Mouse (Mus musculus) hindbrain, embryonic 14.5 days (tissue): ENCODE measurements around the gene Mrpl21. TPM values are rescaled to one million over a fixed set of nuclear protein-coding genes. Genes with fewer than 3 reads are reported as not detected.

ENCODE experiments used
- ATAC-seq: fragments of 200-750 bp; cut with Nextera tagmentation; 2 replicates; pipeline ENCODE4 v1.8.0; 2017; ENCODE audit warnings: moderate number of reproducible peaks, mild to moderate bottlenecking, moderate TSS enrichment, moderate library complexity; ENCODE audit not compliant: low FRiP score
- DNase-seq: peaks from one replicate; pipeline ENCODE4 v3.0.0-alpha.2; 2015; ENCODE audit warnings: low spot score
- H3K27ac ChIP-seq: fragments of 300-500 bp; sonication (generic); 2 replicates; pipeline ENCODE4 v1.5.1; 2014; ENCODE audit warnings: mild to moderate bottlenecking, moderate library complexity
- H3K27me3 ChIP-seq: fragments of 300-500 bp; sonication (generic); 2 replicates; pipeline ENCODE4 v1.6.1; 2014; ENCODE audit warnings: mild to moderate bottlenecking, low read length, mixed read lengths; ENCODE audit not compliant: control insufficient read depth, insufficient read depth
- H3K36me3 ChIP-seq: fragments of 300-500 bp; sonication (generic); replicated peaks from 2 replicates; pipeline ENCODE4 v1.6.1; 2014; ENCODE audit not compliant: control insufficient read depth, insufficient read depth
- H3K4me1 ChIP-seq: fragments of 300-500 bp; sonication (generic); replicated peaks from 2 replicates; pipeline ENCODE4 v1.6.1; 2014; ENCODE audit warnings: antibody characterized with exemption, low read length, mixed read lengths; ENCODE audit not compliant: control insufficient read depth, insufficient read depth
- H3K4me2 ChIP-seq: fragments of 300-500 bp; sonication (generic); replicated peaks from 2 replicates; pipeline ENCODE4 v1.6.1; 2014; ENCODE audit warnings: mild to moderate bottlenecking, moderate library complexity
- H3K4me3 ChIP-seq: fragments of 300-500 bp; sonication (generic); replicated peaks from 2 replicates; pipeline ENCODE4 v1.5.1; 2014; ENCODE audit warnings: mild to moderate bottlenecking, low read length
- H3K9ac ChIP-seq: fragments of 300-500 bp; sonication (generic); 2 replicates; pipeline ENCODE4 v1.6.1; 2014
- H3K9me3 ChIP-seq: fragments of 300-500 bp; sonication (generic); 2 replicates; pipeline ENCODE4 v1.6.1; 2016; ENCODE audit warnings: low read length; ENCODE audit not compliant: control insufficient read depth
- WGBS: fragments of 180-500 bp; shearing (Covaris S2); extraction: QIAGEN DNeasy Blood & Tissue Kit; methylation state at CpG from one replicate; pipeline ENCODE4 v1.1.7; 2014; 5-methylcytosine and 5-hydroxymethylcytosine counted together
- polyA plus RNA-seq: library from polyadenylated mRNA; unstranded; fragments of >200 nt; fragmentation: Nextera tagmentation; extraction: Ambion mirVana; gene quantifications from 2 replicates; pipeline ENCODE4 v1.2.1, GENCODE M21; 2014

The Mrpl21 gene
- polyA plus RNA-seq: 92.4 and 111 TPM in 2 replicates

DNA sequence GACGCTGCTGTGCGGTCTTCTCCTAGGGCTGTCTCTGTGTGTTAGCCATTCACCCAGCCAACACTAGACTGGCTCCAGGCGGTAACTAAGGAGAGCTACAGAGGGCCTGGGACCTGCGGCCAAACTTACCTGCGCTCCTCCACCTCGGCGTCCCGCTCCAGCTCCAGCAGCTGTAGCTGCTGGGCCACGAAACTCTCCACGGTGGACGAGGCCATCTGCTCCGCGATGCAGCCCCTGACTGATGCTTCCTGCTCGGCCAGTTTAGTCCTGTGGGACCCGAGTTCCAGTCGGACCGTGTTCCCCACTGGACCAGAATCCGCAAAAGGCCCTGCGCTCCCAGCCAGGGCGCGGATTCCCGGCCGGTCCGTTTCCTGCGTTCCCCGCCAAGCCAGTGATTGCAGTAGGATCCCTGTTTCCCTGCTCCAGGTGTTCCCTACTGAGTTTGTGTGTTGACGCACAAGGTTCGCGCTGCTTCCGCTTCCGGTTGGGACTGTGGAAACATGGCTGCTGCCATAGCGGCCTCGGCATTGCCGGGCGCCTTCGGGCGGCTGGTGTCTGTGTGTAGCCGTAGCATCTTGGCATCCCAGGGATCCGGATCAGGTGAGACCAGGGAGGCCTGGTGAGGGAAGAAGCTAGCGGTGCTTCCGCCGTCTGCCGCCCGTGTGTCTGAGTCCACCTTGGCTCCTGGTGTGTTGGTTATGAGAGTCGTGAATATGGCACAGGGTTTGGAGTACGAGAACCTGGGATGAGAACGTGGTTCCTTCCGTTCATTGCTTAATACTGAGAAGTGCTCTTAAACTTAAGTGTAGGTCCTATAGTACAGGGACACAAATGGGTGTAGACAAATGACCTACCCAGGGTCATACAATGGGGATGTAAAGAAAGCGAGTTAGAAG is at the start of gene Mrpl21, which contains the start of gene Ighmbp2:
TSS of gene Mrpl21 (plus strand) at position 330 of the 896 bp plus-strand sequence.
TSS of gene Ighmbp2 (minus strand) at position 446 of the 896 bp plus-strand sequence.
- WGBS: under 1% methylated on average over 49 of the region's 49 CpGs
- Histone ChIP-seq H3K36me3 (peaks cover 56% of the 10 kb centered on the region), H3K4me1 (peaks cover 16% of the 10 kb centered on the region), H3K9me3 (no peaks in the 10 kb centered on the region), H3K27ac (peak within 1 kb of the TSS; percentile 62), H3K27me3 (no peaks in the 10 kb centered on the region), H3K9ac (peak within 1 kb of the TSS; percentile 73), H3K4me2 (peak within 1 kb of the TSS; percentile 80), H3K4me3 (peak within 1 kb of the TSS; percentile 77)
- peak; percentile 91 for DNase-seq
- ATAC-seq: peak; percentile 93

DNA sequence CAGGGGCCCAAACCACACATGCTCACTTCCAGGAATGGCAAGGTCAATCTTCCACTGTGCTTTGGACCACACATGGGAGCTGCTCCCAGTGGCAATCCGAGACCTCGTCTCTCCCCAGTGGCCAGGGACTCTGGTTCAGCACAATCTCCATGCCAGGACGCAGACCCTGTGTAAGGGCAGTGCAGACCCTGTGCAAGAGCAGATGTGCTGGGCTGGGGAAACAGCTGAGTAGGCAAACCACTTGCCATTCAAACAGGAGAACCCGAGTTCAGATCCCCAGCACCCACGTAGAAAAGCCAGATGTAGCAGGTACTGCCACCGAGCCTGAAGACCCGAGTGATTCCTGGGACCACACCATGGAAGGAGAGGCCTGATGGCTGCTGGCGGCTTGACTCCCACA is 22.7 kb upstream of the Mrpl21 start:
- ATAC-seq: no peak
- peaks cover 54% of the 10 kb centered on the region for H3K36me3 ChIP-seq
- H3K4me1 ChIP-seq: no peaks in the 10 kb centered on the region
- H3K9me3 ChIP-seq: no peaks in the 10 kb centered on the region
- H3K4me2 ChIP-seq: no peak overlapping the region
- no peak overlapping the region for H3K27ac ChIP-seq
- no peak overlapping the region for H3K9ac ChIP-seq
- WGBS: 93% methylated on average over 8 of the region's 8 CpGs
- H3K27me3 ChIP-seq: no peaks in the 10 kb centered on the region
- DNase-seq: no peak
- no peak overlapping the region for H3K4me3 ChIP-seq

DNA sequence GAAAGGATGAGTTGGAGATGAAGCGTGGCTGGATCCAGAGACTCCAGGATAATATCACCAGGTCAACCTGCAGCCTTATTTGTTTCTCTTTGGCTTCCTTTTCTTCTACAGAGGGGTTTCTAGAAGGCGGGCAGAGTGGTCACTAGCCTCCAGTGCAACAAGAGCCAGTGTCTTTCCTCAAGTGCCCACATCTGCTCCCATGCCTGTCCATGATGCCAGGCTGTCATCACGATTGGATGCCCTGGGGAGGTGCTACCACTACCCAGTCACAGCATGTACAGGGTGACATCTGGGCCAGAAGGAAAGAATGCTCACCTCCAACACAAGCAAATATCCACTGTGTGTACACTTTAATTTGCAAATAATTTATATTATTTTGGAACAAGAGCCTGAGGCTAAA is 22.1 kb upstream of the Mrpl21 start:
- H3K4me1 ChIP-seq: no peaks in the 10 kb centered on the region
- H3K27me3 ChIP-seq: no peaks in the 10 kb centered on the region
- no peak overlapping the region for H3K4me2 ChIP-seq
- ATAC-seq (no peak), DNase-seq (no peak)
- H3K9me3 ChIP-seq: no peaks in the 10 kb centered on the region
- no peak overlapping the region for H3K27ac ChIP-seq
- no peak overlapping the region for H3K9ac ChIP-seq
- H3K4me3 ChIP-seq: no peak overlapping the region
- WGBS: 92% methylated on average over 3 of the region's 3 CpGs
- H3K36me3 ChIP-seq: peaks cover 60% of the 10 kb centered on the region

DNA sequence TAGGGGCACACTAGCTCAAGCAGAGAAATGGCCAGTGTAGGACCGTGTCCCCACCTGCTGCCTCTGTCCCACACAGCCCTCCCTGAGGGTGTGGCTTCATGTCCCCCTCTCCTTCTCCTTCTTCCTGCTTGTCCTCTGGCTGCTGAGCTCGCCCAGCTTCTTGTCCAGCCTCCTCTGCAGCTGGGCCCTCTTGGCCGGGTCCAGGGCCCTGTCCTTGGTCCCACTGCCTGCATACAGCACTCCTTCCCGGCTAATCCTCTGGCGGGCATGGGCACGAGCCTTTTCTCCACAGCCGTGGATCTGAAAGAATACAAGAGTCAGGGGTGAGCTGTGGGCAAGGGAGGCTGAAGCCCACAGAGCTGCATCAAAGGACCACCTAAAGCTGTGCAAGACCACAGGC is 21.4 kb upstream of the Mrpl21 start:
- Histone ChIP-seq H3K4me2 (no peak overlapping the region), H3K27ac (no peak overlapping the region), H3K4me3 (no peak overlapping the region), H3K9me3 (no peaks in the 10 kb centered on the region), H3K4me1 (no peaks in the 10 kb centered on the region), H3K9ac (no peak overlapping the region), H3K36me3 (peaks cover 67% of the 10 kb centered on the region), H3K27me3 (no peaks in the 10 kb centered on the region)
- 95% methylated on average over 7 of the region's 7 CpGs for WGBS
- DNase-seq (no peak), ATAC-seq (no peak)

DNA sequence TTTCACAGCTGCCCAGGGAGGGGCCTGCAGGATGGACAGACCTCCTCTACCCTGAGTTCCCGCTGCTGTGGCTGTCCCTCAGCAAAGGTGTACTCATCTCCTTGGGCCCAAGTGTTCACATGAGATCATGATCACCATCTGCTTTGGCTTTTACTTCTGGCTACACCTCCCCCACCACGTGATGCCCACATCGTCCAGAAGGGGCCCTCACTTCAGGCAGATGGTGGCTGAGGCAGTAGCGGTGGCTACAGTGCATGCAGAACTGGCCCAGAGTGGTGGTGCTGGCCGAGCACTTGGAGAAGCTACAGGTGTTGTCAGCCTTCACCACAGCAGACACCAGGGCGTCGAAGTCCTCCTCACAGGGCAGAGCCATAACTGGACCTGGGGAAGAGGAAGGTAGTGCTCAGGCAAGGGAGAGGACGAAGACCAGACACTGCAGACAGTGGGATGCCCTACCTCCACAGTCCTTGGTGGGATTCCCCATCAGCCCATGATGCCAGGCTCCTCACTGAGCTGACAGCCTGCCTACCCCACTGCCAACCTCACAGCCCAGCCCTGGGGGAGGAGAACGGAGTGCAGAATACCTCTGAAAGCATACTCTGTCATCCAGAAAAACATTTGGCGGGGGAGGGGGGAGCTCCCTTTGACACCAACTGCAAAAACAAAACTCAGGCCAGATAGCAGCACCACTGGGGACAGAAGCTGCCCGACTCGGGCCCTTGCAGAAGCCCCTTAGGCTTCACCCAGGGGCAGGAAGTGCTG is 20.8 kb upstream of the Mrpl21 start:
- Histone ChIP-seq H3K9me3 (no peaks in the 10 kb centered on the region), H3K9ac (no peak overlapping the region), H3K27ac (no peak overlapping the region), H3K4me1 (no peaks in the 10 kb centered on the region), H3K4me2 (no peak overlapping the region), H3K36me3 (peaks cover 74% of the 10 kb centered on the region), H3K4me3 (no peak overlapping the region), H3K27me3 (no peaks in the 10 kb centered on the region)
- ATAC-seq (no peak), DNase-seq (no peak)
- WGBS: 84% methylated on average over 12 of the region's 12 CpGs

DNA sequence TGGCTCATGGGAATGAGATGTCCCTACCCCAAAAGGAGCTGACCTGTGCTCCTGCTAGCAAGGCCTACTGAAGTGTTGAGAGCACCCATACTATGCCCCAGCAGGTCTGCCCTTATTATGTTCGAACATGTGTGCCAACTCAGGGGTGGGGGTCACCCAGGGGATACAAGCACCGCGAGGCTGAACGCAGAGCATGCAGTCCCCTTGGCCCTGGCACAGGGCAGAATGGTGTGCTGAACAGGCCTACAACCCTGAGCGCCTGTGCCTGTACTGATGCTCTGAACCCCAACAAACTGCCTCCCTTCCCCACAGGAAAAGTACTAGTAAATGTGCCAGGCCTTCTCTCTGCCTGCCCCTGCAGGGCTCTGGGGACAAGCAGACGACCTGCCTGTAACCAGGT is 18.4 kb upstream of the Mrpl21 start:
- DNase-seq (no peak), ATAC-seq (no peak)
- Histone ChIP-seq H3K27ac (no peak overlapping the region), H3K9me3 (no peaks in the 10 kb centered on the region), H3K36me3 (peaks cover 98% of the 10 kb centered on the region), H3K4me1 (no peaks in the 10 kb centered on the region), H3K27me3 (no peaks in the 10 kb centered on the region), H3K4me3 (no peak overlapping the region), H3K4me2 (no peak overlapping the region), H3K9ac (no peak overlapping the region)
- 95% methylated on average over 6 of the region's 6 CpGs for WGBS

DNA sequence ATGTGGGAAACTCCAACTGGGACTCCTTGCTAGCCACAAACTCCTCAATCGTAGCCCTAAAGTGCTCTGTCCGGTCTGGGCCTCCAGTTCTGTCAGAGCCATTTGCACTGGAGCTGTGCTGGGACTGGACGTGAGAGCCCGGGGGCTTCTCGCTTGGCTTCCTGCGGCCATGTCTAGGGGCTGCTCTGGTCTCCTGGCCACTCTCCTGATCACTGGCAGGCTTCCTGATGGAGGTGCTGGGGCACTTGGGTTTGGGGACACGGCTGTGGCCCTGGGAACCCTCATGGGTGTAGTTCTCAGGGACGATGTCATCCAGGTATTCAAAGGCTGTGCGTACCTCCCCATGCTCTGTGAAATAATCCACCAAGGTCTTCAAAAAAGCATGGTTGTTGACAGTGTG is 17.5 kb upstream of the Mrpl21 start:
- ATAC-seq: no peak
- peaks cover 97% of the 10 kb centered on the region for H3K36me3 ChIP-seq
- no peaks in the 10 kb centered on the region for H3K27me3 ChIP-seq
- H3K27ac ChIP-seq: no peak overlapping the region
- H3K4me3 ChIP-seq: no peak overlapping the region
- no peak for DNase-seq
- H3K9me3 ChIP-seq: no peaks in the 10 kb centered on the region
- H3K9ac ChIP-seq: no peak overlapping the region
- H3K4me1 ChIP-seq: no peaks in the 10 kb centered on the region
- WGBS: 97% methylated on average over 9 of the region's 9 CpGs
- no peak overlapping the region for H3K4me2 ChIP-seq

DNA sequence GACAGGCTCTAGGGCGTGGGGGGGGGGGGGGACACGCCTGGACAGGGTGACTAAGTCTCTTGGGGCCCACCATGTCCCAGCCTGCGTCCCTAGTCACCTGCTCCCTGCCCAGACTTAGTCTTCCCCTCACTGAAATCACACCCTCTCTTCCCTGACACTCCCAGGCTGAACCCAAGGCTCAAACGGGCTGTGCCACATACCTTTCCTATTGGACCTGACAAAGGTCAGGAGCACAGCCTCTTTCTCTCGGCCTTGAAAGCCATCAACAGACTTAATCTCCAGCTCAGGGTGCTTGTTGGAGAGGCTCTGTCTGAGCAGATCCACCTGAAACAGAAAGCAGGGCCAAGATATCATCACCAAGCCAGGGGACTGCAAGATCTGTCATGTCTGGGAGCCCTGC is 16.6 kb upstream of the Mrpl21 start:
- DNase-seq (no peak), ATAC-seq (no peak)
- peaks cover 97% of the 10 kb centered on the region for H3K36me3 ChIP-seq
- H3K9me3 ChIP-seq: no peaks in the 10 kb centered on the region
- no peak overlapping the region for H3K27ac ChIP-seq
- H3K4me2 ChIP-seq: no peak overlapping the region
- H3K4me3 ChIP-seq: no peak overlapping the region
- H3K9ac ChIP-seq: no peak overlapping the region
- WGBS: 84% methylated on average over 5 of the region's 5 CpGs
- no peaks in the 10 kb centered on the region for H3K4me1 ChIP-seq
- H3K27me3 ChIP-seq: no peaks in the 10 kb centered on the region

DNA sequence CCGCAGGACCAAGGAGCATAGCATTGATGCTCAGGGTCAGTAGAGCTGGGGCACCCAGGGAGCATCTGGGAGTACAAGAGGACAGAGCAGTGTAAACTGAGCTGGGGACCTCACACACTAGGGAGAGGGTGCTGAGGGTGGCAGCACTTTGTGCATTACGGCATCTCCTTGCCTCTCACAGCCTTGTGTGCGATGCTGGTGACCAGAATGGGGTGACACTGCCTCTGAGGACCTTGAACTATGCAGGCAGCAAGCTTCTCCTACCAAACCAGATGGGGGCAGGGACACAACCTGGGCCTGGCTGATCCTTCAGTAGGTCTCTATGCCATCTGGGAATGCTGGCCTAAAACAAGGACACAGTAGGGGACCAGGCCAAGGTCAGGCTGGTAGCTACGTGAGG is 16.0 kb upstream of the Mrpl21 start:
- no peak overlapping the region for H3K4me2 ChIP-seq
- H3K27me3 ChIP-seq: no peaks in the 10 kb centered on the region
- H3K27ac ChIP-seq: no peak overlapping the region
- DNase-seq (no peak), ATAC-seq (no peak)
- WGBS: 98% methylated on average over 4 of the region's 4 CpGs
- no peak overlapping the region for H3K4me3 ChIP-seq
- no peaks in the 10 kb centered on the region for H3K4me1 ChIP-seq
- peaks cover 96% of the 10 kb centered on the region for H3K36me3 ChIP-seq
- H3K9me3 ChIP-seq: no peaks in the 10 kb centered on the region
- no peak overlapping the region for H3K9ac ChIP-seq
